Mouse (Mus musculus) sigmoid colon, adult 10 weeks (tissue): ENCODE data around the gene Arfip2. TPM values are rescaled to one million over a fixed set of nuclear protein-coding genes. Genes with fewer than 3 reads are reported as not detected.

Experiments
- polyA plus RNA-seq: library from polyadenylated mRNA; stranded (reverse); fragments of 350-450 nt; fragmentation: Illumina TruSeq; extraction: RNeasy Lipid Tissue Mini Kit (QIAGEN cat#74804); gene quantifications from one replicate; pipeline ENCODE4 v1.2.3, GENCODE M21; 2014; ENCODE audit warnings: low read depth, low replicate concordance

Arfip2 gene
- 13.0 TPM for polyA plus RNA-seq

DNA sequence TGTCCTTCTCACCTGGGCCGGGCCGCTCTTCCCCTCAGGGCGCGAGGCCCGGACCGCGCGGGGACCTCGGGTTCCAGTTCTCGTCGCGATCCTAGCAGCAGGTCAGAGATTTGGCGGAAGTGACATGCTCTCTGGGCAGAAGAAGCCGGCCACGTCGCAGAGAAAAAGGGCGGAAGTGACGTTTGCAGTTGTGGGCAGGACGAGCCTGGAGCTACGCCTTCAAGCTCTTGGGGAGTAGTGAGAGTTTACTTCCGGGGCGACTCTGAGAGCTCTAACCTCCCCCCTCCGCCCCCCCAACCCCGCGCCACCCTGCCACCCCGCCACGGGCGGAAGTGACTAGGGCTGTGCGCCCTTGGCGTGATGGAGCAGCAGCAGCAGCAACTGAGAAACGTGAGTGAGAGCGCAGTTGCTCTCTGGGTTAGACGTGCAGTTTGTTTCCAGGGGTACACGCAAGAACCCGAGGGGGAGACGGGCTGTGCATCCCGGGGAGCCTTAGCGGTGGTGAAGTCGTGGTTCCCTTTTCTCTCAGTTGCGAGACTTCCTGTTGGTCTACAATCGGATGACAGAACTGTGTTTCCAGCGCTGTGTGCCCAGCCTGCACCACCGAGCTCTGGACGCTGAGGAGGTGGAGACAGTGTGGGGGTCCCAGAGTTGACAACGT lies at the start of gene Arfip2, which contains the start of gene Gm45799:
Gene Arfip2 (minus strand): TSS at position 184 of the 661 bp plus-strand sequence.
Gene Gm45799 (plus strand): TSS at position 320 of the 661 bp plus-strand sequence.

DNA sequence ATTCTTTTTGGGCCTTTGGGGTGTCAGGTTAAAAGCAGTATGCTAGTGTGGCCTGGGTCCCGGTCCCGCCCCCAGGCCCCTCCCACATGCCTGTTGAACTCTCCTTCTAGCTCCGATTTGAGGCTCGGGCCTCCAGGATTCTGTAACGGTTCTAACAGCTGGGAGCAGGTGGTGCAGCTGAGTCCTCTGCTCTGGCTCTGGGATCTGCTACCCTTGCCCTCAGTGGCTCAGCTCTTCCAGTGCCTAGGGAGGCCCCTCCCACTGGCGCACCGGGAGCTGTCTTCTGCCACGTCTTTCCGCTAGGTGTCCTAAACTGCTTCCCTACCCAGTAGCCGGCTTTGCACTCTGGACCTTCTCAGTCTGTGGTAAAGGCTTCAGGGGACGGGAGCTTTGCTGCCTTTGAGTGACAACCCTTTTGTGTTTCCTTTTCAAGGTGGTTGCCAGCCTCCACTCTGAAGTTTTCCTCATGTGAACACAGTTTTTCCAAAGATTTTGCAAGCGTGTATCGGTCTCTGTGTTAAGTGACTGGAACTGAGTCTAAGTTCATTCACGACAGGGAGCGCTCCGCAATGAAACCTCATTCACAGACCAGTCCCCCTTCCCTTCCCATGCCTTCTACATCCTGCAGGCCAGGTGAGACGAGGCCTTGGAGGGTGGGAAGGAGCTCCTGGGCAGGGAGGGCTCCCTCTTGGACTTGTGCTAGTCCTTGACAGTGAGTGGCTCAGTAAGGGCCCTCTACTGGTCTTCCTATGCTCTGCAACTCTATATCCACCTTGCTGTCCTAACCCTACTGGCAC lies 10.6 kb upstream of the Arfip2 start, which contains the start of gene Dnhd1:
Gene Dnhd1 (plus strand): TSS at position 189 of the 797 bp plus-strand sequence.

GRCm38 (mm10) chr7:105639756-105640155 lies 460 bp downstream of the Arfip2 start, which contains the start of gene Timm10b:
Gene Timm10b, plus strand, starts transcription at chr7:105640056.

DNA sequence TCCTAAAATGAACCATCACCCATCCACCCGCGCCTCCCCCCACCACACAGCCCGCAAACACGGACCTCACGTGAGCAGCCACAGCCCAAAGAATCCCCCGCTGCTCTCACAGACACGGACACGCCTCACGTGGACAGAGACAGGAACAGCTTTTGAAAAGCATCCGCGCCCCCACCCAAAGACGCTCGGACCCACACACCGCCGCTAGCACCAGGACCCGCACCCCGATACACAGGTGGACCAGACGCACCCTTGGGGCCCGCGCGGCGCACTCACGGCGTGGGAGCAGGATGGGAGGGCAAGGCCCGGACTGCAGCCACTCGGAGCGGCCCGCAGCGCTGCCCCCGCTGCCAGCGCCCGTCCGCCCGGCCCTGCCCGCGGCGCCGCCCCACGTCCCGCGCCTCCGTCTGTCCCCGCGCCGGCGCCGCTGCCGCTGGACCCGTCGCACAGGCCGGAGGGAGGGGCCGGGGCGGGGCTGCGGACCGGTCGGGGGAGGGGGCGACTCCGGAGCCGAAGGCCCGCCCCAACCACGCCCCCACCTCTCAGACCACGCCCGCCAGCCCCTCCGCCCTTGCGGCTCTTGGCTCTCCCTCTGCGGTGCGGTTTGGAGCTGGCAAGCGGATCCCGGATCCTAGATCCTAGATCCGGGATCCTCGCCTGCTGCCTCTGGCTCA lies 7.0 kb downstream of the Arfip2 start, which contains the start of gene Trim3:
Gene Trim3 (minus strand): TSS at position 445 of the 674 bp plus-strand sequence.

Other genes with a start within 250 kb of the Arfip2 start
- 61.1 TPM for gene Fam160a2, start 240.4 kb downstream of the Arfip2 start, polyA plus RNA-seq
- 0.16 TPM for gene Cnga4, start 235.8 kb downstream of the Arfip2 start, polyA plus RNA-seq
- not detected for gene Cckbr, start 214.7 kb downstream of the Arfip2 start, polyA plus RNA-seq
- gene Cavin3, start 158.1 kb downstream of the Arfip2 start, polyA plus RNA-seq: 9.2 TPM
- gene Smpd1, start 86.1 kb downstream of the Arfip2 start, polyA plus RNA-seq: 2.7 TPM
- not detected for gene Apbb1, start 58.8 kb downstream of the Arfip2 start, polyA plus RNA-seq
- gene Hpx, start 40.3 kb downstream of the Arfip2 start, polyA plus RNA-seq: not detected
- 9.6 TPM for gene Trim3, start 6.8 kb downstream of the Arfip2 start, polyA plus RNA-seq
- 41.0 TPM for gene Timm10b, start 360 bp downstream of the Arfip2 start, polyA plus RNA-seq
- gene Gm45799, start 136 bp upstream of the Arfip2 start, polyA plus RNA-seq: 0.79 TPM
- gene Dnhd1, start 10.4 kb upstream of the Arfip2 start, polyA plus RNA-seq: 1.6 TPM
- gene Ilk, start 96.2 kb upstream of the Arfip2 start, polyA plus RNA-seq: 39.9 TPM
- 15.8 TPM for gene Rrp8, start 97.0 kb upstream of the Arfip2 start, polyA plus RNA-seq
- gene Taf10, start 103.9 kb upstream of the Arfip2 start, polyA plus RNA-seq: 11.8 TPM
- gene Tpp1, start 111.8 kb upstream of the Arfip2 start, polyA plus RNA-seq: 68.0 TPM
- 0.03 TPM for gene Dchs1, start 147.2 kb upstream of the Arfip2 start, polyA plus RNA-seq
- 6.7 TPM for gene Mrpl17, start 170.7 kb upstream of the Arfip2 start, polyA plus RNA-seq